Mouse (Mus musculus): ENCODE data around the gene Ddr2.
A peak's percentile ranks its signal among the peaks of the same experiment; 100 is the strongest.

The Ddr2 gene

DNA sequence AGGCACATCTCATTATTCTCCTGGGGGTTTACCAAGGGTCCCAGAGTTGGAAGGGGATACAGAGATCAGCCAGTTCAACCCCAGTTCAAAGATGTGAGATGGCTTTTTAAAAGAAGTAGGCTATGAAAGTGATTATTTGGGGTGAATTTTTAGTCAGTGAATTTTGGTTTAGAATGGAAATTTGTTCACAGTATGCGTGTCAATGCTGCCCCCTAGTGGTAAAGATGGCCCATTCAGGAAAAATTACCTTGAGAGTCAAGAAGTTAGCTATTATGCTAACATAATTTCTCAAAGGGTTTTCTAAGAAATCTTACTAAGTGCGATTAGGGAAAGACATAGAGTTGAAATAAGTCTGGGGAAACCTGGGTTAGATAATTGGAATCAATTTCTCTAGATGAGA, 171.2 kb downstream of the Ddr2 start:
- peak; percentile 60 for DNase-seq

DNA sequence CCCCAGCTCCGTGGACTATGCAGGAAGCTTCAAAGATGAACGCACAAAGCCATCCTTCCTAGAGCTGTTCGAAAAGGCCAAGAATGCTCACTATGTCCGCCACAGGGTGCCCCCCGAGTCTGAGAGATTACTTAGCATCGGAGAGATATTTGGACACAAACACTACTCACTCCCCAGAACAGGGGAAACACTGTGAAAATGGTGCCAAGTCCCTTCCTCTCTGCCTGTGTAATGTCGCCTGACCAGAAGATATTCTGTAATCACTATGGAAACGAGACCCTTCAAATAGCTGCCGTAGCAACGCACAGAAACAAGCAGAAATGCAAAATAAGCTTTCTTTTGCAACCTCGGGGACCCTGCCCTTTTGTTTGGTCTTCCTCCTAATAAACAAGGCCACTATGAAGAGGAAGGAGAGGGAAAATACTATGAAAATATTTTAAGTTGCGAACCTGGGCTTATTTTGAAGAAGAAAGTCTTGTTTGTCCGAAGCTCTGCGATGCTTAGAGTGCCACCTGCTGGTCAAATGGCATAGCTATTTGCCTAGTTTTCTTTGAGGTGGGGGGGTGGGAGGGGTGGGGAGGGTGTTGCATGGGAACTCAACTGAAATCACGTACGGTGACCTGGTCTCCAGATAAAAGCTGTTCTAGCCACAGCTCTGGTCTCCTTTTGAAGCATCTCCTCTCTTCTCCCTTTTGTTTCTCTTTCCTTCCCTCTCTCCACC, 176.4 kb downstream of the Ddr2 start:
- peak; percentile 81 for DNase-seq

DNA sequence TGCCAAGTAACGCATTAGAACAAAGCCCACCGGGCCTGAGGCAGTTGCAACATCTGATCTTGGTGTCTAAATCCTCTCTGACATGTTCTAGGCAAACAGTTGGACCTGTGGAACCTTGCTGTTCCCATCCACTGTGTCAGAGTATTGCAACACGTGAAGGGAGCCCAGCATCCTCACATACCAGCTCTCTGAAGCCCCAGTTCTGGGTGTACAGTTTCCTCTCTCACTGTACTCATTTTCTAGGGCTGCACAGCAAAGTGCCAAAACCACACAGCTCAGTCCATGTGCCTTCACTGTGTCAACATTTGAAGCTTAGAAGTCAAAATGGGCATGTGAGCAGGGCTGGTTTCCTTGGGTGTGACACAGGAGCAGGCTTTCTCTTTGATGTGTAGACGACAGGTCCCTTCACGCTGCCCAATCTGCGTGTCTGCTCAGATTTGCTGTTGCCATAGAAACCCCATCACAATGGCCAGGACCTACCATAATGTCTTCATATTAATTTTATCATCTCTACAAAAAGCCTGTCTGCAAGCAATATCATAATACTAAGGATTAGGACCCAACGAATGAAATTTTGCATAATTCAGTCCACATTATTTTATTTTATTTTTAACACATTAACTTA, 178.3 kb downstream of the Ddr2 start:
- DNase-seq, result no peak

DNA sequence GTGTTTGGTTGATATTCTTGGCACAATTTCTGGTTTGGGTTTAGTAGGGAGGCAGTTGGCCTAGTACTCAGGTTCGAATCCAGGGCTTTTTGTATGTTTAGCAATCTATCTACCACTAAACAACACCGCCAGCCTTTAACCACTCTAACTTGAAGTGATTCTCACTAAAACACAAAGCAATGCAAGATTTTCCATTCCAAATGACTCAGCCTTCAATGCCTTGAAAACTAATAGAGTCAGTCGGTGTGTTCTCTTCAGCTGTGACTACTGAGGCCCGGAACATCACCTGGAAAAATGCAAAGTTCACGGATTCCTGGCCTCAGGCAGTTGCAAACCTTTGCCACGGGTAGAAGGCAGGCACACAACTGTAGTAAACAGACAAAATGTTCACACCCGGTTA, 178.9 kb downstream of the Ddr2 start:
- no peak for DNase-seq

DNA sequence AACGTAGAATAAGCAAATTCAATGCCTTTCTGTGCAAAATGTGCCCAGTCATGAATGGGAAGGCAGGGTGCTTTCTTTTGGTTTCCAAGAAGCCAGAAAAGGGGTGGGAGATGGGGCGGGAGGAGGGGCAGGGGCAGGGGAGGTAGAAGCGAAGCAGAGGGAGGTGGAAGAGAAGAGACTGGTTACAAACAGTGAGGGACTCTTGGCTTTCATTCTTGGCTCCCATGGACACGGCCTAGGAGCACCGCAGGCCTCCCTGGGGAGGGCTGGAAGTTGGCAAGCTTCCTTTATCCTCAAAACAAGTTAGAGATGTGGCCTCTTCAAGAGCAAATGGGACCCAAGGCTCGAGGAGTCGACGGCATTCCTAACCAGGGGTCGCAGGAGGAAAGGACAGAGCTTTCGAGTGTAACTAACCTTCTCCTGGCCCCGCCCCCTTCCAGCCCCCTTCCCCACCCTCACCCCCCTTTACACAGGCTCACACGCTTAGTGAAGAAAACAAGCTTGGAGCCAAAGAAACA, 182.0 kb downstream of the Ddr2 start, which contains the start of gene Ccdc190:
Gene Ccdc190, plus strand, starts transcription at position 195 of the 518 bp plus-strand sequence.
- DNase-seq, result peak; percentile 22

DNA sequence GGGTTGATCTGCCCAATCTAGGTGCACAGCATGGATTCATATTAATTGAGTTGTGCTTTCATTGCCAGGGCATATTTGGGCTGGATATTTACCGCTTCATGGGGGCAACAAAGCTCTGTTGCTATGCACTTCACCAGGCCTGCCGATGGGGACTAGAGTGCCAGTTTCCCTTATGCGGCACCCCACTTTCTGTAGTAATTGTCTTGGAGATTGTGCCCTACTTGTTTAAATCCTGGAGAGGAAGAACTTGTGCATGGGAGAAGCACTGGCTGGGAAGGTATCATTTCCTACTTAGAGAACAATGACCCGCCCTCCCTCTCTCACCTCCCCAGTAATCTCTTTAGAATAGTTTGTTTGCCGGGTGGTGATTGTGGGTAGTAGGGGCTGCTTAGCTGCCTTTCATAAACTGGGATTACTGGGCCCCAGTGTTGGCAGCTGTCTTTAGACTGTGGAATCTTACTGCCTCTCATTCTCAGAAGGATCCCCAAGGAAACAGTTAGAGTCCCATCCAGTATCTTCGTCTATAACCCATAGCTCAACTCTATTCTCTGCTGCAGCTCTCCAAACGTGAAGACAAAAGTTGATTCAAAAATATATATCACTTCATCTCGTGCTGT, 182.7 kb downstream of the Ddr2 start:
- DNase-seq, result peak; percentile 17

DNA sequence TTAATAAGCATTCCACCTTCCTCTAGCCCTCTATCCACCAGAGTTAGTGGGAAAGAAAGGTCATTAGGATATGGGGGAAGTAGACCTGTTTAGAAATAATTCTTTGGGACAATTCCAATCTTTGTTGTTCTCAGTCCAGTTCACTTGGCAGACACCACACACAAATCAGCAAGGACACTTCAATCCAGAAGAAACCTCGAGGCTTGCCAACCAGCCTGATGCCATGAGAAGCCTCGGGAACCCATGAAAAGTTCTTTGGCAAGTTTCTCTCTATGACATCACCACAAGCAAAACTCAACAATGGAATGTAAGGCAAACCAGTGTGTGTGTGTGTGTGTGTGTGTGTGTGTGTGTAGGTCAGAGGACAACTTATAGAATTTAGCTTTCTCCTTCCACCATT, 186.0 kb downstream of the Ddr2 start:
- no peak for DNase-seq

Data from retina, postnatal 1 day (tissue).